Mouse (Mus musculus) heart, postnatal 0 days (tissue): ENCODE results near the gene Olfr750.

ENCODE experiments used
- CTCF ChIP-seq: IDR thresholded peaks from 2 replicates; pipeline ENCODE4 v1.5.1; 2016; ENCODE audit warnings: antibody characterized with exemption, control low read depth, low read depth
- EP300 ChIP-seq: IDR thresholded peaks from 2 replicates; pipeline ENCODE4 v1.6.1; 2016; ENCODE audit warnings: antibody characterized with exemption, low read depth

DNA sequence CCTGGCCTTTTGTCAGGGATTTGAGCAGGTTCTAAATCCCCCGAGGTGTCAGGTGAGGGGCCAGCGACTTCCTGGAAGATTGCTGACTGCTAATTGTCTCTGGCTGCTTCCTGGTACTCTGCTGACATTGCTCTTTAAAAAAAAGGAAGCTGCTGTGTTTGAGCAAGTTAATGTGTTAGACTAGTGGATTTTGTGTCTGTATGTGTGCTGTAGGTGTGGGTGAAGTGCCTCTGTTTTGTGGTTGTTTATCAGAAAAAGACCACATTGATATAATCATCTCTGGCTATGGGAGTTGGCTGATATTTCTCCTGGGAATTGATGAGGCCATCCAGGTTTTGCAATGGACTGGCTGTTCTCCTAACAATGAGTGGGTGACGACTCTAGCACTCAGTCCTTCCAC, 19.3 kb upstream of the Olfr750 start:
- no peak for TF ChIP-seq CTCF
- no peak for TF ChIP-seq EP300
